Mouse (Mus musculus): Measurements from ENCODE around the gene Frmd4b.

Frmd4b gene

DNA sequence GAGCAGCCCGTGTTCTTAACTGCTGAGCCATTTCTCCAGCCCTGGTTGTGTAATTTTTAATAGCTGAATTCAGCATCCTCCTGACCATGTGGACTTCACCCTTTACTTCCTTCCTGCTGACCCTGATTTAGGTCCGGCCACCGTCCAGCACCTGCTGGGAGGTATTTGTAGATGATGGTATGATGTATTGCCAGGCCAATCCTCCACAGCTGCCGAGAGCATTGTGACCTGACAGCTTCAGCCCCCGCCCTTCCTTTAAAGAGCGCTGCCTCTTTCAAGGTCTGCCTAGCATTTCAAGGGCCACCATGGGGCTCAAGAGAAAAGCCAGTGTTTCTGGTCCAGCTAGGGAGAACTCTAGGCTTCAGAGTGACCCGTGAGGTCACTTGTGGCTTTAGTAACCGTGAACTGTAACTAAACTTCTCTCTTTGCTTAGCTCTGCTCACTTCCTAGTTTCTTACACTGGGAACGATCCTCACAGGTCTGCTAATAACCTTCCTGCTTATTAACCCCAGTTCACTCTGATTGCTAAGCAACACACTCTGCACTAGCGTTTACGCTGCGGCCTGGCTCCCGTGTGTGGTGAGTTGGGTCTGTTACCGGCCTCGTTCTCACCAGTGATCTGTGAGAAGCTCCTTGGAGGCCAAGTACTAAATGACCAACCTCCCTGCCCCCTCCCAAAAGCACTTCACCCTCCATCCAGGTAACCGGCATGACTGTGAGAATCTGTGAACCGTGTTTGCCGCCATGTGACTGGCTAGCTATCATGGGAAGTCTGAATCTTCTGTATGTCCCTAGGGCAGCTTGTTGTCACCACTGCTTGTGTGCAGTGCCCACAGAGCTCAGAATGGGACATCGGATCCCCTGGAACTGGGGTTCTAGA lies 138.1 kb downstream of the Frmd4b start:
- in situ Hi-C loops (cut with MboI, MseI), result no loop called here

DNA sequence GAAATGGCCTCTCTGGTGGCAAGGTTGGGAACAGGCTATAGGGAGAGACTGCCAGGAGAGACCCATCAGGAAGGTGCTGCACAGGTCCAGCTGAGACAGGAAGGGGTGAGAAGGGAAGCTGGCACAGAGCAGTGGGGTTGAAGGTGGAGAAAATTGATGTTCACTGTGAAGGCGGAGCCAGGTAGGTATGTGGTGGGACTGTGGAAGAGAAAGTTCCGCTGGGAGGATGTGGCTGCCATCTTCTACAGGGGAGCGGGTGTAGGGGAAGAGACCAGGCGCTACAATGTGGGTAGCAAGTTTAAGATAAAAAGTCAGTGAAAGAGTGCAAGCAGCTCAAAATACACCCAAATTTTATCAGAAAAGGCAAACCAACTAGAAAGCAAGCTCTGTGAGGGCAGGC lies 143.7 kb downstream of the Frmd4b start:
- in situ Hi-C loops (cut with MboI, MseI), result no loop called here

DNA sequence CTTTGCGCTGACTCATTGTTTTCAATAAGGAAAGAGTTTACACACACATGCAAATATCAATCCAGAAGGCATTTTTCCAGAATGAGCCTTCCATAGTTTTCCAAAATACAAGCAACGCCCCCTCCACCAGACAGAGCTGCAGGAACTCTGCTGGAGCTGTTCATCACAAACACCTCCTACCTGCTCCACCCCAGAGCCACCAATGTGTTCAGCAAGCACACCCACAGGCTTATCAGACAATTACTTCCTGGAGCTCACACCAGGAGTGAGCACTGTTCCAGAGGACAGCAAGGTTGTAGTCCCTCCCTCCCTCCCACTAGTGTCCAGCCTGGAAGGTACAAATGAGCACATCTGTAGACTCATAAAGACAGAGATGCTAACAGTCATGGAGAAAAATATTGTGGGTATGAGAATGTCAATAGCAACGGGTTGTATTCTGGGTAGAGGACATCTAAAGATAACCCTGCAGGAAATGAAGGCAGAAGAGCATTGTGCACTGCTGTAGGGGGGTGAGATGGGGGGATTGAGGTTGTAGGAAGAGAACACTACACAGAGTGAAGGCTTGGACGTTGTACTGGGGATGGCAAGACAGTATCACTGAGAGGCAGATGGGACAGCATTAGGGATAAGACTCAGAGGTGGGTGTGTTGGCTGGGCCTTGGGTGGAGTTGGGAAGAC lies 144.3 kb downstream of the Frmd4b start:
- in situ Hi-C loops (cut with MboI, MseI), result no loop called here

DNA sequence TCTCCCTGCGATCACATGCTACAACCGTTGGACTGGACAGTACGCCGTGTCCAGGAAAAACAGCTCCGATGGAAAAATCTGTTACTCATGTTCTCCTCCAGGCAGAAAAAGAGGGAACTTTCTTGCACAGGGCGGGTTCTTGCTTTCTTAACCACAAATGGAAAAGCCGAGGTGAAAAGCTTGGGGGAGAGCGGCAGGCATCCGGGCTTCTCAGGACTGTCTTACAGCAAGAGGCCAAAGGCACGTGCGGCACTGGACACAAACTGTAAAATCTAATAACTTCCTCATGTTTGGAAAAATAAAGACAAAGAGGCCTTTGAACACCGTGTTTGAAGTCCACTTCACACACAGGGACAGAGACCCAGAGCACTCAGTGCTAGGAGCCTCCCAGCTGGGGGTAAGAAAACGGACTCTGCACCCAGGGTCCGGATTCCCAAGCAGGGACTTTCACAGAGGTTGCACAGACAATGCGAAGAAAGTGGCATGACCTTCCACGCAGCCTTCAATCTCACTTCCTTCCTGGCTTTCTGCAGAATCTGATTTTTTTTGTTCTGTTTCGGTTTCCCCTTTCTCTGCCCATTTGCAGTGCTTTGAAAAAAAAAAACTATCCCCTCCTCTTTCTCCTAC lies 153.3 kb downstream of the Frmd4b start:
- in situ Hi-C loops (cut with MboI, MseI), result no loop called here

DNA sequence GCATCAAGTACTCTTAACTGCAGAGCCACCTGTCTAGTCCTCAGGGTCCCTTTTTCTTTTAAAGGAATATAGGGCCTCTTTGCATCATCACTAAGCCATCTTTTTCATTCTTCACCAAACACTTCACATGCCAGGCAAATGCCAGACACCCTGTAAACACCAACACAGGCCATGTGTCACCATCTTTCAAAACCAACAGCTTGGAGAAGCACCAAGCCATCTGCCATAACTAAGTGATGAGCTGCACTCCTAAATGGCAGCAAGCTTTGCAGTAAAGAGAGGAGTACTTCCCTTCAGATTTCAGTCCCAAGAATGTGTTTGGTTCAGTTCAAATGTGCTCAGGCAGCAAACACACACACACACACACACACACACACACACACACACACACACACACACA lies 154.9 kb downstream of the Frmd4b start:
- in situ Hi-C loops (cut with MboI, MseI), result no loop called here

DNA sequence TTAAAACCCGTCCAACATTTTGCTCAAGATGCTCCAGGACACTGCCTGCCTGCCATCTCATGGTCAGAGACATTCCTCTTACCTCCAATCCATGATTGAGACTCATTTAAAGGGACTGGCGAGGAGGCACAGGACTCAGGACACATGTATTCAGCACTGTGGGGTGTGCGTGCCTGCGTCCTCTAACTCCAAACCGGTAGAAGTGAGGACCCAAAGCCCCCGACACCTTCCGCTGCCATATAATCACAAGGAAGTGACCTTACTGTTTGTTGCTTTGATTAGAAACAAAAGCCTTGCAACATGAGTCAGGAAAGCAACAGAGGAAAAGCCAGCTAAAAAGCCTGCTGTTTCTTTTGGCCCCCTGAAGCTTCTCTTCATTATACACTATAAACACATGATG lies 158.2 kb downstream of the Frmd4b start:
- in situ Hi-C loops (cut with MboI, MseI), result no loop called here

DNA sequence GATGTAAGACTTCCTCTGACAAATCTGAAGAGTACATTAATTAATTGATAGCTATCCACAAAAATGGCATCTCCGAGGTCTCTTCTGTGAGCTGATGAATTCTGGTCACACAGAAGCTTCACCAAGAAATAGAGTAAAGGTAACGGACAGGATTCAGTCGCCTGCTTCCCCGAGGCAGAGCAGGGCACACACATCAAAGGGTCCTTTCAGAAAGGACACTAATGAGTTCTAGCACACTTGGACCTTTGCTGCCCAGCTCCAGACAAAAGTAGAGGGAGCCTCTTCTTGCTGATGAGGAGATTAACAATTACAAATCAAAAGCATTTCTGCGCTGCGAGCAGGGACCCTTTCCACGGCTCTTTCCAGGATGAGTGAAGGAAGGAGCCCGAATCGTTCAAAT lies 159.0 kb downstream of the Frmd4b start:
- in situ Hi-C loops (cut with MboI, MseI), result no loop called here

DNA sequence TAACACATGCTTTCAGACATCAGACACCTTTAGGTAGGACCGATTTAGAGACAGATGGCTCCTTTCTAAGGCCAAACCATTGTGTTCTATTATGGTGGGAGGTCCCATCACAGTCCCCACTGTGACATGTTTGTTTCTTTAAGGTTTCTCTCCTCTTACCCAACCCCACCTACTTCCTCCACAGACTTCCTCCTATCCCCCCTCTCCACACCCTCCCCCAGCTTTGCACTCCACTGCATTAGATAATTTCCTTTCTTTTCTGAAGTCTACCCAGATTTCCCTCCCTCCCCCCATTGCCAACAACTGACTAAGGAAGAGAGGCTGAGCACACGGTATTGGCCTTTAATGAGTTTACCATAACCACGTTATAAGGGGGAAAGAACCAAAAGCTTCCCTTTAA lies 159.4 kb downstream of the Frmd4b start:
- in situ Hi-C loops (cut with MboI, MseI), result no loop called here

DNA sequence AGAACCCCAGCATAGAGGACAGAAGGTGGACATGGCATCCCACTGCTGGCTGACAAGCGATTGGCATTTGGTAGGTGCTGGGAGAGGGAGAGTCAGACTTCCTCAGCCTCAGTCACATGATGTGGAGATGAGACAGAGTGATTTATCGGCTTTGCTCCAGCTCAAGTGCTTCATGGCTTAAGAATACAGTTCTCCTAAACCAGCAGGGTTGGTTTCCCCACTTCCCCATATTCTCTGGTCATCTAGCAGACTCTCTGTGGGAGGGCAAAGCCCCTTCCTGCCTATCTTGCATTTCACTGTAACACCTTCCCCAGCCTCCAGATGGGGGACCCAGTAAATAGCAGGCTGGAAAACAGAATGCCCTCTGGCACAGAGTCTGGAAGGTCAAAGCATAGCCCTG lies 160.1 kb downstream of the Frmd4b start:
- in situ Hi-C loops (cut with MboI, MseI), result no loop called here

DNA sequence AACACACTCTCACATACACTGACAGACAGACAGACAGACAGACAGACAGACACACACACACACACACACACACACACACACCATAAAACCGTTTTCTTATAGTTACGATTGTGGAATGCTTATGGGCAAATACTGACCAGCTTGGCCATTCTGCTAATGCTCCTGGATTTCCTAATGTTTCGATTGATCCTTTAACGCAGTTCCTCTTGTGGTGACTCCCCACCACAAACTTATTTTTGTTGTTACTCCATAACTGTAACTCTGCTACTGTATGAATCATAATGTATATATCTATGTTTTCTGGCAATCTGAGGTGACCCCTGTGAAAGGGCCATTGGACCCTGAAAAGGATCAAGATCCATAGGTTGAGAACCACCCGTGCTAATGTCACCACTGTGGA lies 165.1 kb downstream of the Frmd4b start:
- in situ Hi-C loops (cut with MboI, MseI), result no loop called here

DNA sequence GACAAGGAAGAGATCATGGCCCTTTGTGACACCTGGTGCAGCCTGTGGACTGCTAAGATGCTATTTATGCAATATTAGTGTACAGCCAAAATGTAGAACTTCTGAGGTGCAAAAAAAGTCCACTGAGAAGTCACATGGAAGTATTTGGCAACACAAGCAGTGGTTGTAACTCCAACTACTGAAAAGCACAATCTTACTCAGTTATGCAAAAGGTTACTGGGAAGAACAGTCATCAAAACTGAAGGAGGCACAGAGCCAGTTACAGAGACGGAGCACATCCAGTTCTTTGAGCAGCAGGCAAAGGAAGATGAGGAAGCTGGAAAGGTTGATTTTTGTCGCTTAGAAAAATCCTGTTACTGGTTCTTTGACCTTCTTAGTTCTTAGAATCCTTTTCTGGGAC lies 167.5 kb downstream of the Frmd4b start:
- in situ Hi-C loops (cut with MboI, MseI), result no loop called here

DNA sequence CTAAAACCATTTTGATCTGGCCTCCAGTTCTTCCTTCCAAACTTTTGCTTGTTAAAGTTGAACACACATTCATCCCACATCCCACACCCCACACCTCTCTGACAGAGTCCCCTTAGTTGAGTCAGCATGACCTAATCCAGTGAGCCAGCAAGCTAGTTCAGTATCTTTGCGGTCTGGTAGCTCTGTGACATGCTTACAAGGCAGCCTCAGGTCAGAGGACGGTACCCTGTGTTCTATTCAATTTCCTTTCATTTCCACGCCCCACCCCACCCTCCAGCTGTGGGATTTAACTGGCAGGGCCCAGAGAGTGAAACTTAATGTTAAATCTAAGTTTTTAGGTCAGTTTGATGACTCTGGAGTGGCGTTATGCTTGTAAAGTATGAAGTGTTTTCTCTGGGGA lies 170.3 kb downstream of the Frmd4b start:
- in situ Hi-C loops (cut with MboI, MseI), result no loop called here

DNA sequence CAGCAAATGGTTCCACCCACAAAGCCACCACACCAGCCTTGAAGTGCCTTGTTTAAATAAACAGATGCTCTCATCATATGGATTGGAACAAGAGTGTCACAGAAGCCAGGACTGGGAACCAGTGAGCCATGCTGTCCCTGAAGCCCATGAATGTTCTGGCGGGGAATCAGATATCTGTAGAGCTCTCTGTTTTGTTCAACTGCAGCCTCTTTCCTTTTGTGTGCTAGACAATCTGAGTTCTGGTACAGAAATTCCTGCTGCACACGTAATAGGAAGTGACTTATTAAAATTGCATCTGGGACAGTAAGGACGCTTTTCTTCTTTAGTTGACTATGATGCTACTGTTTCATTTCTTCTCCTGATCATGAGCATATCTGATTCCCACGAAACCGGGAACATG lies 173.2 kb downstream of the Frmd4b start:
- in situ Hi-C loops (cut with MboI, MseI), result no loop called here

DNA sequence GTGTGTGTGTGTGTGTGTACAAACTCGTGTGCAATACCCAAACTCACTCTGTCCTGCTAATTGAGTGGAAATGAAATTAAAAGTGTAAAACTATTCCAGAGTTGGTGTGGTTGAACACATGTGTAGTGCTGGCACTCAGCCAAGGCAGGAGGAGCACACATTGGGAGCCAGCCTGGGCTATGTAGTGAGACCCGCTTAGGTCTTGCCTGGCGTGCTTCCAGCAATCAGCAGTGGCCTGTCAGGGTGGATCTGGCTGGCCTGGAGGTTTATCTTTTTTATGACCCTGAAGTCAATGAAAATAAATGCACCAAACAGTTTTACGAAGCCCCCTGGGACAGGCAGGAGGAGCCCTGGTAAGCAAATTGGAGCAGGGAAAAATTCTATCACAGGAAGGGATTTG lies 173.8 kb downstream of the Frmd4b start:
- in situ Hi-C loops (cut with MboI, MseI), result no loop called here

DNA sequence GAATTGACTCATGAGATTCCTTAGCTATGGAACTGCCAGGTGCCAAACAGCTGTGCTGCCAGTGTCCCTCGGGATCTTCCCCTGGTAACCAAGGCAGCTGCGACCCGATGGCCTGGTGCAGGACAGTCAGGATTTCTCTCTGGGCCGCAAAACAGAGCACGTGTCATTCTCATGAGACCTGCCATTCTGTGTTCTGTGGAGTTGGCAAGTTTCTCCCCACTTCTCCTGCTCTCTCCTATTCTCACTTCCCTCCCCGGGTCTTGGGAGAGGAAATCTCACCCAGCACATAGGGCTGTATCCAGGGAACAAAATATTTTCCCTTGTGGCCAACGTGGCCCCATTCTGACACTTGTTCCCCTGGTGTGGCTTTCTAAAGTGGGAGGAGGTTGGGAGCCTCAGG lies 176.0 kb downstream of the Frmd4b start:
- in situ Hi-C loops (cut with MboI, MseI), result no loop called here

DNA sequence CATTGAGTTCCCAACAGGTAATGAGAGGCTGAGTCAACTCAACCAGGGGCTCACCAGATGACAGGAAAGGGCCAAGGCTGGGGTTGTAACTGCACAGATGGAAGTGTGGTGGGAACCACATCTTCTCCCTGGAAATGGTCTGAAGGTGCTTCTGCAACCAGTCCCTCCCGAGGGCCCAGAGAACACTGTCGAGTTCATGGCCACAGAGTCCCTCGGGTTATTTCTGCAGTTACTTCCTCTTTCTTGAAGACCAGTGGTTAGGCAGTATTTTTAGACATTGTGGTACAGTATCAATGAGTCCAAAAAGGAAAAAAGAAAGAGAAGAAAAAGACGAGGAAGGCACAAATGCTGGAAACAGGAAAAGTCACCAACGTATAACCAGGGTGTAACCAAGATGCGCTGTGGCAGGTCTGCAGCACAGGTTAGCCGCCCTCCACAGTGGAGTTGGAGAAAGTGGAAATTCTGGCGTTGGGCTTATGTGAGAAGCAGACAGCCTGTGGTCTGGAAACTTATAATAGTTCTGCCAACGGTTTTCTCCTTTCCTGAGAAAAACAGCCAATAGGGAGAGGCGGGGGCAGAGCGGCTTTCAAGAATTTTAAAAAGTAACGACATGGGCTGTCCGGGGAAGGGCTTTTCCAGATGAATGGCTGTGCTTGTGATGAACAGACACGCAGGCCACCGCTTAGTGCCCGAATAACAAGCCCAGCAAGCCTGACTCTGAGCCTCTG lies 178.3 kb downstream of the Frmd4b start:
- in situ Hi-C loops (cut with MboI, MseI), result loop anchor here (10.0 kb wide), 1 partner anchor 404 kb away; no protein-coding TSS in a partner anchor

DNA sequence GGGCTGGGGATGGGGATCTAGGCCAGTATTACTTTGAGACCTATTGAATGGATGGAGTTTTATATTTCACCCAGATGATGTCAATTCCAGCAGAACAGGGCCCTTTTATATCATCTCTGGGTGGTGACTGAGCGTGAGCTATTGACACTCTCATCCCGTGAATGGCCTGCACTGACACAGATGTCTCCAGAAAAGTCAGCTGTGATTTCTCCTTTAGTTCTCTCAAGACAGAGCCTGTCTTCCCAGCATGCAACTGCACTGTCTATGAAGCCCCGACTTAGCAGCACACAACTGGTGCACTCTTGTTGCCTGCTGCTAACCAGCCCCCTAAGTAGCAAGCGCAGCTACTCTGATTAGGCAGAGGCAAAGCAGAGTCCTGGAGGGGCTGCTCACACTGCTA lies 182.6 kb downstream of the Frmd4b start:
- in situ Hi-C loops (cut with MboI, MseI), result loop anchor here (10.0 kb wide), 1 partner anchor 400 kb away; no protein-coding TSS in a partner anchor

DNA sequence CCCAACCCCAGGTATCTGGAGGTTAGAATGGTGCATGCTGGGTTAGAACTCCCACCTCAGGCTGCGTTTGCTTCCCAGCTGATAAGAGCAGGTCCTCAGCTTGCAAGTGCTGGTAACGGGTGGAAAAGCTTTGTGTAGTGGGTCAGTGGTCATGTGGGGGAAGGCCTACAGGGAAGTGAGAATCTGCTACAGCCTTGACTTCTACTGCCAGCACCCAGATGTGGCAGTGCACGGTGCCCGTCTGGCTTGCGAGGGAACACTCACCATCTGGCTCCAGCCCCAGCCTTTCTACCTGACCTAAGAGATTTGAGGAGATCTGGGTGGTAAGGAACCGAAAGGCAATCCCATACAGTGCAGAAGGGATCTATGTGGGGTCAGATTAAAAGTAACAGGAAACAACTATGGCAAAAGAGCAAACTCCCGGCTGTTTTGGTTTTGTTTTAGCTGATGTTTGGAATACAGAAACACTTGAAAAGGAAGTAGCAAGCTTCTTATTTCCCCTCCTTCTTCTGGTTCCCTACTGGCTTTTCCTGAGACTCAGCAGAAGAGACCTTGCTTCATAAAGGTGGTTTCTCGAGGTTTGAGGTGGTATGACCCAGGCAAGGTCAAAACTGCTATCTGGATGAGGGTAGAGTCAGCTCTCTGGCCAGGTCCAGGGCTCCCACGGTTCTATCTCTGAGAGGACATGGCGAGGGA lies 185.9 kb downstream of the Frmd4b start:
- in situ Hi-C loops (cut with MboI, MseI), result loop anchor here (10.0 kb wide), 1 partner anchor 397 kb away; no protein-coding TSS in a partner anchor

DNA sequence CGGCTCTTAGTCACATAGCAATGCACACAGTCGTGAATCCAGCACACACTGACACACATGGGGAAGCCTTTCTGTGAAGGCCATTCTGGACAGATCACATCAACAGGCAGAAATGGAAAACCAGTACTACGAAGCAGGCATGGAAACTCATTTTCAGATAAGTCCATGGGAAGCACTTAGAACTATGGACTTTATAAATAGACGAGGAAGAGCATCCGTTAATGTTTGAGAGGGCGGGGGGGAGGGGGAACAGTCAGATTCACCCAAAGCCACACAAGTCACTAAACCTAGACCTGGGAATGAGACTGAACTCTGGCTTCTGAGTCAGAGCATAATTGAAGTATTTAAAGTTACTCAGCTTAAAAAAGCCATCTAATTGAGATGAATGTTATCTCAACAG lies 186.8 kb downstream of the Frmd4b start:
- in situ Hi-C loops (cut with MboI, MseI), result loop anchor here (10.0 kb wide), 1 partner anchor 396 kb away; no protein-coding TSS in a partner anchor

DNA sequence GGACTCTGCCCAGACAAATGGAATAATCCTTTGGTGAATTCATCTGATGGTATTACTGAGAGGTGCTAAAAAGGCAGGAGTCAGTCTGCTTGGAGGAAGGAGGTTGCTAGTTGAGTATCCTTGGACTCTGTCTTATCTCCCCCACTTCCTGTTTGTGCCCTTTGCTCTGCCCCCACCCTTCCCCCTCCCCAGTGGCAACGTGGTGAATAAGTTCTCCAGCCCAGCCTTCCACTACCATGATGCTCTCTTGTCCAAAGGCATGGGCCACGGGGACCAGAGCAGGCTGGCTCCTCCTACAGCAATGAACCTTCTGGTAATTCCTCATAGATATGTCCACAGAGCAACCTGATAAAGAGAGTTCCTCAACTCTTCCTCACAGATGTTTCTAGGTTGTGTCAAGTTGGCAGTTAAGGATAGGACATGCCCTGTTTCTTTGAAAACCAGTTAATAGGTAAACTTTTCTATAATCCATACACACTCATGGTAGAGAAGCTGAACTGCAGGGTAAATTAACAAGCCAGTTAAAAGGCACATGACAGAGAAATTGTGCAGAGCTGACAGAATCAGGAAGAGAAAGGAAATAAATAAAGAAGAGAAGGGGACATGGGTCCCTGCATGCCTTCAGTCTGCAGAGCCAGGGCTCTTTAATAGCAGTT lies 187.5 kb downstream of the Frmd4b start:
- in situ Hi-C loops (cut with MboI, MseI), result loop anchor here (5.0 to 10.0 kb wide), 2 partner anchors 87 to 395 kb away; no protein-coding TSS in a partner anchor

Data from T-helper 1 cell (primary cell).